ENCODE assay signal across 15 mouse cellular contexts in genomic region chr2:169311356-169311755, GRCm38 (mm10).
DNase-seq lines count a peak whose midpoint lies in the region; ATAC-seq lines count a peak whose summit lies in the region.
"Had no signal": no experiment of that assay in that cellular context is flagged by ENCODE, and none has a peak within 500 bp of the region (broad histone marks: within the 10 kb centered on the region; RNA-seq: fewer than 3 reads in every experiment).

No protein-coding gene starts in this region.

- H3K27me3 ChIP-seq in heart, embryonic 12.5 days (replicated peaks): no peaks in the 10 kb centered on the region
- no peaks in the 10 kb centered on the region for H3K27me3 ChIP-seq in hindbrain, embryonic 16.5 days (replicated peaks; ENCODE audit: control insufficient read depth, insufficient read depth, low read length)

- H3K4me2 ChIP-seq in heart, embryonic 12.5 days: peak overlapping the region; percentile 38
- 0 out of 2 replicates have a peak overlapping the region, but pooled peaks have one; percentile 4 for H3K4me2 ChIP-seq in hindbrain, embryonic 16.5 days (ENCODE audit: low read length)

- H3K4me3 ChIP-seq in heart, embryonic 12.5 days: no peak overlapping the region
- no peak overlapping the region for H3K4me3 ChIP-seq in hindbrain, embryonic 16.5 days (ENCODE audit: low read length)
- H3K4me3 ChIP-seq: embryonic facial prominence, embryonic 10.5 days; gastrocnemius, adult 2 months had no signal

- peaks cover 11% of the 10 kb centered on the region for H3K4me1 ChIP-seq in heart, embryonic 12.5 days (replicated peaks)
- H3K4me1 ChIP-seq in hindbrain, embryonic 16.5 days (ENCODE audit: control insufficient read depth, insufficient read depth, low read depth, low read length): peaks cover 3% of the 10 kb centered on the region

- peak; percentile 66; the same call in 1 of the 2 replicates for ATAC-seq in heart, embryonic 12.5 days (ENCODE audit: insufficient number of reproducible peaks, low FRiP score)
- no peak for ATAC-seq in hindbrain, embryonic 16.5 days
- ATAC-seq: CD4-positive, CD25-positive, alpha-beta regulatory T cell, adult 4 months had no signal

- no peak overlapping the region for H3K9ac ChIP-seq in heart, embryonic 12.5 days
- H3K9ac ChIP-seq in hindbrain, embryonic 16.5 days (ENCODE audit: low read depth, low read length): no peak overlapping the region

- 13% methylated on average over 4 of the region's 4 CpGs for WGBS in heart, embryonic 12.5 days
- WGBS in hindbrain, embryonic 16.5 days: 64% methylated on average over 4 of the region's 4 CpGs

- H3K9me3 ChIP-seq in heart, embryonic 12.5 days (replicated peaks): 0 out of 2 replicates have a peak, but pooled peaks cover 2% of the 10 kb centered on the region
- no peaks in the 10 kb centered on the region for H3K9me3 ChIP-seq in hindbrain, embryonic 16.5 days (ENCODE audit: control insufficient read depth, low read length)
- H3K9me3 ChIP-seq: embryonic facial prominence, embryonic 10.5 days had no signal

- no peak for DNase-seq in heart, adult 8-10 months (ENCODE audit: low spot score)
- peak; percentile 68 for DNase-seq in MN1 (ENCODE audit: low spot score)
- DNase-seq in brain, adult 2 months (ENCODE audit: low read depth, low spot score): peak; percentile 41
- DNase-seq in embryo, embryonic 9.5 days (ENCODE audit: extremely low spot score): no peak
- no peak for DNase-seq in cerebellum, postnatal 10 days
- DNase-seq: adrenal gland, adult 2 months; cerebellum, adult 9-11 months; gastrocnemius, adult 2 months; kidney, adult 8-10 months; lung, adult 18-20 months; right cerebral cortex, postnatal 25 days had no signal

- H3K36me3 ChIP-seq in heart, embryonic 12.5 days: no peaks in the 10 kb centered on the region
- H3K36me3 ChIP-seq in hindbrain, embryonic 16.5 days (ENCODE audit: control insufficient read depth, insufficient read depth, low read length): no peaks in the 10 kb centered on the region
- H3K36me3 ChIP-seq: embryonic facial prominence, embryonic 10.5 days had no signal

- peak overlapping the region; percentile 30; the same call in 1 of the 2 replicates for H3K27ac ChIP-seq in heart, embryonic 12.5 days (ENCODE audit: poor library complexity, severe bottlenecking)
- H3K27ac ChIP-seq in hindbrain, embryonic 16.5 days (ENCODE audit: low read depth, low read length): peak overlapping the region; percentile 16; the same call in 1 of the 2 replicates
- H3K27ac ChIP-seq: embryonic facial prominence, embryonic 10.5 days; gastrocnemius, adult 2 months had no signal

Comparison
In these comparisons a context has a peak if more than half of its experiments do, and no peak if none do; other contexts are left out.
1. DNase-seq: peak in MN1 (single experiment) and brain, adult 2 months (single experiment); none in heart, adult 8-10 months (single experiment), embryo, embryonic 9.5 days (single experiment) and cerebellum, postnatal 10 days (0 of 2).